ENCODE assay signal across 8 mouse cellular contexts in the genomic region with DNA sequence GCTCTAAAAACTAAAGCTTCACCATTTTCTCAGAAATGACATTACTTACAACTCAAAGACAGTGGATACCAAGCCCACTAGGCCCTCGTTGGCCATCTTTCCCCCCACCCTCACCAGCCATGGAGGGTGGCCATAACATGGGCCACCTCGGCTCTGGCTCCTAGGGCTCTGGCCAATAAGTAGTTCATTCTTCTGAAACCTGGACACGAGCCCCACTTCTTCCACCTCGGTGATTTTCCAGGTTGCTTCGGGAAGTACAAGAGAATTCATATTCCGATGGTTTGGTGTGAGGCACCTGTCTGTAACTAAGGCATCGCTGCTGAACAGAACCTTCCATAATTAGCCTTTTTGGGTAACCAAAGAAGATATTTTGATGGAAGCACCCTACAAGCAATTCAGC.
A peak's percentile ranks its signal among the peaks of the same experiment; 100 is the strongest.
DNase-seq lines count a peak whose midpoint lies in the region; ATAC-seq and TF ChIP-seq lines count a peak whose summit lies in the region.

No protein-coding gene starts in this region.

- peak overlapping the region; percentile 79 for H3K9ac ChIP-seq in forebrain, embryonic 15.5 days (replicated peaks)
- peak overlapping the region; percentile 94 for H3K9ac ChIP-seq in liver, embryonic 14.5 days (replicated peaks)

- H3K36me3 ChIP-seq in forebrain, embryonic 15.5 days, result no peaks in the 10 kb centered on the region
- no peaks in the 10 kb centered on the region for H3K36me3 ChIP-seq in liver, embryonic 14.5 days (replicated peaks; ENCODE audit: control insufficient read depth, insufficient read depth, low read depth)

- WGBS in forebrain, embryonic 15.5 days, result 49% methylated on average over 7 of the region's 7 CpGs
- 38% methylated on average over 7 of the region's 7 CpGs for WGBS in liver, embryonic 14.5 days (ENCODE audit: insufficient replicate concordance)

- no peak for TF ChIP-seq CTCF in layer of hippocampus, adult 2 months (conservative IDR thresholded peaks at IDR 0.05)
- no peak for TF ChIP-seq CTCF in liver, embryonic 14.5 days (IDR thresholded peaks at IDR 0.05; ENCODE audit: low read depth)

- TF ChIP-seq EP300 in liver, embryonic 14.5 days (IDR thresholded peaks at IDR 0.05; ENCODE audit: low read depth), result no peak

- peak overlapping the region; percentile 89 for H3K4me2 ChIP-seq in forebrain, embryonic 15.5 days (replicated peaks)
- peak overlapping the region; percentile 92 for H3K4me2 ChIP-seq in liver, embryonic 14.5 days (ENCODE audit: low read depth)

- H3K9me3 ChIP-seq in forebrain, embryonic 15.5 days, result no peaks in the 10 kb centered on the region
- H3K9me3 ChIP-seq in liver, embryonic 14.5 days (ENCODE audit: control insufficient read depth, low read length), result no peaks in the 10 kb centered on the region

- ATAC-seq in forebrain, embryonic 15.5 days (replicated peaks), result no peak
- ATAC-seq in liver, embryonic 14.5 days (ENCODE audit: insufficient read depth), result no peak

- peak overlapping the region; percentile 99 for H3K27ac ChIP-seq in layer of hippocampus, adult 2 months
- no peak overlapping the region for H3K27ac ChIP-seq in brown adipose tissue, adult 24 weeks (replicated peaks; ENCODE audit: low read depth, low read length)
- peak overlapping the region; percentile 95 for H3K27ac ChIP-seq in forebrain, embryonic 15.5 days (replicated peaks)
- peak overlapping the region; percentile 87 for H3K27ac ChIP-seq in liver, embryonic 14.5 days

- H3K27me3 ChIP-seq in forebrain, embryonic 15.5 days, result peaks cover 7% of the 10 kb centered on the region; the same call in 1 of the 2 replicates
- H3K27me3 ChIP-seq in liver, embryonic 14.5 days (ENCODE audit: control insufficient read depth, insufficient read depth, low read length), result no peaks in the 10 kb centered on the region

- H3K4me3 ChIP-seq in layer of hippocampus, adult 2 months, result peak overlapping the region; percentile 55
- H3K4me3 ChIP-seq in brown adipose tissue, adult 24 weeks (ENCODE audit: insufficient read depth, low read depth, low read length), result peak overlapping the region; percentile 89
- peak overlapping the region; percentile 58 for H3K4me3 ChIP-seq in forebrain, embryonic 15.5 days
- H3K4me3 ChIP-seq in liver, embryonic 14.5 days (ENCODE audit: insufficient read depth in 1 of 2, low read depth in 2 of 2, low read length in 2 of 2), result peak overlapping the region; percentile 86 to 90

- peaks cover 6% of the 10 kb centered on the region for H3K4me1 ChIP-seq in brown adipose tissue, adult 24 weeks (ENCODE audit: control insufficient read depth, insufficient read depth, insufficient read length, low read length)
- peaks cover 19% of the 10 kb centered on the region for H3K4me1 ChIP-seq in forebrain, embryonic 15.5 days
- H3K4me1 ChIP-seq in liver, embryonic 14.5 days (replicated peaks; ENCODE audit: control insufficient read depth in 2 of 2, insufficient read depth in 2 of 2, low read length in 1 of 2), result peaks cover 11 to 16% of the 10 kb centered on the region in 2 experiments

- no peak for DNase-seq in layer of hippocampus, adult 2 months (ENCODE audit: low spot score in 2 of 2)
- no peak for DNase-seq in layer of hippocampus, postnatal 14 days (ENCODE audit: low spot score in 2 of 2)
- no peak for DNase-seq in liver, embryonic 14.5 days (ENCODE audit: low read depth in 3 of 3, low spot score in 3 of 3)
- no peak for DNase-seq in natural killer cell, adult 2 months (ENCODE audit: low spot score in 2 of 2)
- no peak for DNase-seq in Muller cell, postnatal 12 days (ENCODE audit: inconsistent ontology term)
- no peak for DNase-seq in gastrocnemius, postnatal 4 days (ENCODE audit: low spot score in 2 of 2)
